Mouse (Mus musculus): Measurements from ENCODE around the gene BC017158.

- TF ChIP-seq CTCF (IDR thresholded peaks at IDR 0.05) (no peak), POLR2A (IDR thresholded peaks at IDR 0.05; ENCODE audit: insufficient read depth, low read depth, low read length) (no peak), EP300 (IDR thresholded peaks at IDR 0.05; ENCODE audit: insufficient read depth, low read depth, low read length) (no peak)
These were observed 30.6 kb downstream of the BC017158 start for GRCm38 (mm10) chr7:128267391-128267790.

All from heart, adult 2 months (tissue).